Mouse (Mus musculus): Measurements from ENCODE around the gene Atp5h.
"Not testable (repeated sequence)": the region's sequence is repeated elsewhere in the genome, so short reads cannot be mapped to it uniquely, and the experiment has no call there.

Atp5h gene

GRCm38 (mm10) chr11:115400126-115400525 lies 19.6 kb downstream of the Atp5h start:
- DNase-seq (ENCODE audit: low spot score in 2 of 2) = no peak

GRCm38 (mm10) chr11:115398085-115398484 lies 21.7 kb downstream of the Atp5h start:
- no peak for DNase-seq (ENCODE audit: low spot score in 2 of 2)

GRCm38 (mm10) chr11:115393721-115394325 lies 25.9 kb downstream of the Atp5h start:
- DNase-seq (ENCODE audit: low spot score in 2 of 2) = no peak

GRCm38 (mm10) chr11:115391358-115391757 lies 28.4 kb downstream of the Atp5h start:
- DNase-seq (ENCODE audit: low spot score in 2 of 2) = no peak

- DNase-seq (ENCODE audit: low spot score in 2 of 2) = not testable (repeated sequence)
Observed at GRCm38 (mm10) chr11:115386859-115387258, 32.9 kb downstream of the Atp5h start.

- DNase-seq (ENCODE audit: low spot score in 2 of 2) = no peak
Observed at GRCm38 (mm10) chr11:115384587-115384986, 35.2 kb downstream of the Atp5h start.

GRCm38 (mm10) chr11:115383701-115384474 lies 35.9 kb downstream of the Atp5h start:
- DNase-seq (ENCODE audit: low spot score in 2 of 2) = peak; percentile 51 to 60

- no peak for DNase-seq (ENCODE audit: low spot score in 2 of 2)
Observed at GRCm38 (mm10) chr11:115382891-115383290, 36.9 kb downstream of the Atp5h start.

GRCm38 (mm10) chr11:115381743-115382539 lies 37.8 kb downstream of the Atp5h start, which contains the start of gene Cdr2l:
TSS of gene Cdr2l (plus strand) at chr11:115381916.
- DNase-seq (ENCODE audit: low spot score in 2 of 2) = peak; percentile 84 to 85

GRCm38 (mm10) chr11:115381276-115381675 lies 38.5 kb downstream of the Atp5h start:
- DNase-seq (ENCODE audit: low spot score in 2 of 2) = no peak

- DNase-seq (ENCODE audit: low spot score in 2 of 2) = no peak
Observed at GRCm38 (mm10) chr11:115377854-115378253, 41.9 kb downstream of the Atp5h start.

GRCm38 (mm10) chr11:115377254-115377653 lies 42.5 kb downstream of the Atp5h start:
- DNase-seq (ENCODE audit: low spot score in 2 of 2) = no peak

- no peak for DNase-seq (ENCODE audit: low spot score in 2 of 2)
Observed at GRCm38 (mm10) chr11:115376722-115377121, 43.0 kb downstream of the Atp5h start.

- peak; percentile 55 to 56 for DNase-seq (ENCODE audit: low spot score in 2 of 2)
Observed at GRCm38 (mm10) chr11:115374695-115375425, 44.9 kb downstream of the Atp5h start.

GRCm38 (mm10) chr11:115373805-115374694 lies 45.7 kb downstream of the Atp5h start:
- DNase-seq (ENCODE audit: low spot score in 2 of 2) = peak; percentile 70 to 73

GRCm38 (mm10) chr11:115372737-115373136 lies 47.0 kb downstream of the Atp5h start:
- DNase-seq (ENCODE audit: low spot score in 2 of 2) = no peak

GRCm38 (mm10) chr11:115372015-115372414 lies 47.7 kb downstream of the Atp5h start:
- DNase-seq (ENCODE audit: low spot score in 2 of 2) = no peak

- no peak for DNase-seq (ENCODE audit: low spot score in 2 of 2)
Observed at GRCm38 (mm10) chr11:115371354-115371753, 48.4 kb downstream of the Atp5h start.

- DNase-seq (ENCODE audit: low spot score in 2 of 2) = no peak
Observed at GRCm38 (mm10) chr11:115370368-115370767, 49.4 kb downstream of the Atp5h start.

- peak; percentile 84 to 87 for DNase-seq (ENCODE audit: low spot score in 2 of 2)
Observed at GRCm38 (mm10) chr11:115367395-115367944, 52.3 kb downstream of the Atp5h start, which contains the start of gene Hid1. TSS of gene Hid1 (minus strand) at chr11:115367756.

Measured in right cerebral cortex, adult 2 months (tissue).